8 mouse cellular contexts compared by ENCODE assay signal in genomic region chr17:24461580-24461979, GRCm38 (mm10). TPM values are rescaled to one million over a fixed set of nuclear protein-coding genes. Genes with fewer than 3 reads are reported as not detected.
A peak's percentile ranks its signal among the peaks of the same experiment; 100 is the strongest.
DNase-seq lines count a peak whose midpoint lies in the region; ATAC-seq lines count a peak whose summit lies in the region.

No protein-coding gene starts in this region.

- peak; percentile 56 to 59 for DNase-seq in cerebellum, postnatal 10 days
- DNase-seq in cerebellum, adult 8-10 months: no peak
- DNase-seq in lung, postnatal 10 days: peak; percentile 55
- DNase-seq in lung, adult 18-20 months: no peak
- DNase-seq in embryo, embryonic 10.5 days (ENCODE audit: low spot score): peak; percentile 59
- no peak for DNase-seq in left cerebral cortex, postnatal 36 days (ENCODE audit: low spot score in 2 of 2)
- DNase-seq in spleen, postnatal 14 days (ENCODE audit: low spot score in 2 of 2): no peak

- intact Hi-C loops in left cerebral cortex, postnatal 36 days (cut with DNase I): no loop called here

- ATAC-seq in neutrophil, adult 5-6 weeks (ENCODE audit: extremely low read depth, insufficient number of reproducible peaks, low FRiP score, poor library complexity, severe bottlenecking): peak; percentile 70

RNA-seq across cellular contexts. Expression of gene E4f1, which starts 8.5 kb away (rescaled TPM):
- 61.6 and 65.3 TPM in 2 replicates for total RNA-seq in neutrophil, adult 5-6 weeks (2017)
- 10 to 100 TPM; 26.2 to 40.9 TPM for total RNA-seq in left cerebral cortex, postnatal 36 days (2021)

RNA-seq across cellular contexts. Expression of gene Pgp, which starts 8.6 kb away (rescaled TPM):
- total RNA-seq in neutrophil, adult 5-6 weeks (2017): 8.7 and 8.8 TPM in 2 replicates
- 10 to 100 TPM; 60.4 to 75.1 TPM for total RNA-seq in left cerebral cortex, postnatal 36 days (2021)

RNA-seq across cellular contexts. Expression of gene Bricd5, which starts 12.1 kb away (rescaled TPM):
- total RNA-seq in neutrophil, adult 5-6 weeks (2017): not detected in 2 replicates
- total RNA-seq in left cerebral cortex, postnatal 36 days (2021): 1 to 10 TPM in 1 of 2 experiments, under 1 TPM in 1; 0.86 to 1.1 TPM

RNA-seq across cellular contexts. Expression of gene Mlst8, which starts 17.3 kb away (rescaled TPM):
- 12.2 and 17.8 TPM in 2 replicates for total RNA-seq in neutrophil, adult 5-6 weeks (2017)
- 10 to 100 TPM; 35.1 to 35.8 TPM for total RNA-seq in left cerebral cortex, postnatal 36 days (2021)

RNA-seq across cellular contexts. Expression of gene Dnase1l2, which starts 18.7 kb away (rescaled TPM):
- 5.6 and 9.1 TPM in 2 replicates for total RNA-seq in neutrophil, adult 5-6 weeks (2017)
- 1 to 10 TPM; 3.2 to 7.2 TPM for total RNA-seq in left cerebral cortex, postnatal 36 days (2021)

Comparison
In these comparisons a context has a peak if more than half of its experiments do, and no peak if none do; other contexts are left out.
1. DNase-seq: peak in cerebellum, postnatal 10 days (2 of 2), lung, postnatal 10 days (single experiment) and embryo, embryonic 10.5 days (single experiment); none in cerebellum, adult 8-10 months (single experiment), lung, adult 18-20 months (0 of 2), left cerebral cortex, postnatal 36 days (0 of 2) and spleen, postnatal 14 days (0 of 2).